Mouse (Mus musculus) lung, embryonic 16.5 days (tissue): ENCODE measurements around the gene Smg6. TPM values are rescaled to one million over a fixed set of nuclear protein-coding genes. Genes with fewer than 3 reads are reported as not detected.
A peak's percentile ranks its signal among the peaks of the same experiment; 100 is the strongest.

Experiments used
- ATAC-seq: fragments of 200-750 bp; cut with Nextera tagmentation; 2 replicates; pipeline ENCODE4 v1.8.0; 2017; ENCODE audit warnings: low read depth, mild to moderate bottlenecking, moderate library complexity
- H3K27ac ChIP-seq: fragments of 300-500 bp; sonication (generic); 2 replicates; pipeline ENCODE4 v1.5.1; 2014; ENCODE audit warnings: mild to moderate bottlenecking, control low read depth, low read length
- H3K27me3 ChIP-seq: fragments of 300-500 bp; sonication (generic); 2 replicates; pipeline ENCODE4 v1.6.1; 2014; ENCODE audit warnings: low read depth, low read length, mixed read lengths; ENCODE audit not compliant: control insufficient read depth, insufficient read depth
- H3K36me3 ChIP-seq: fragments of 300-500 bp; sonication (generic); 2 replicates; pipeline ENCODE4 v1.6.1; 2014; ENCODE audit warnings: low read length; ENCODE audit not compliant: control insufficient read depth, insufficient read depth
- H3K4me1 ChIP-seq: fragments of 300-500 bp; sonication (generic); replicated peaks from 2 replicates; pipeline ENCODE4 v1.6.1; 2014; ENCODE audit warnings: low read length, mixed read lengths; ENCODE audit not compliant: control insufficient read depth, insufficient read depth
- H3K4me2 ChIP-seq: fragments of 300-500 bp; sonication (generic); 2 replicates; pipeline ENCODE4 v1.6.1; 2014; ENCODE audit warnings: low read depth, low read length, control low read depth
- H3K4me3 ChIP-seq: fragments of 300-500 bp; sonication (generic); 2 replicates; pipeline ENCODE4 v1.5.1; 2014; ENCODE audit warnings: mild to moderate bottlenecking, low read length, control low read depth
- H3K9ac ChIP-seq: fragments of 300-500 bp; sonication (generic); 2 replicates; pipeline ENCODE4 v1.6.1; 2014; ENCODE audit warnings: low read length, control low read depth
- H3K9me3 ChIP-seq: fragments of 300-500 bp; sonication (generic); 2 replicates; pipeline ENCODE4 v1.6.1; 2016; ENCODE audit warnings: low read length; ENCODE audit not compliant: control insufficient read depth
- WGBS: fragments of 180-500 bp; shearing (Covaris S2); extraction: QIAGEN DNeasy Blood & Tissue Kit; methylation state at CpG from one replicate; pipeline ENCODE4 v1.1.7; 2014; 5-methylcytosine and 5-hydroxymethylcytosine counted together
- polyA plus RNA-seq: library from polyadenylated mRNA; unstranded; fragments of >200 nt; fragmentation: Nextera tagmentation; extraction: Ambion mirVana; gene quantifications from 2 replicates; pipeline ENCODE4 v1.2.1, GENCODE M21; 2015

Smg6 gene
- polyA plus RNA-seq, 1 experiment from 2014 or later = 17.0 TPM

- Histone ChIP-seq H3K4me2 (peak within 1 kb of the TSS; percentile 96), H3K4me1 (peaks cover 3% of the 10 kb centered on the region), H3K9me3 (no peaks in the 10 kb centered on the region), H3K36me3 (peaks cover 25% of the 10 kb centered on the region), H3K4me3 (peak within 1 kb of the TSS; percentile 91), H3K27ac (peak within 1 kb of the TSS; percentile 87), H3K27me3 (no peaks in the 10 kb centered on the region), H3K9ac (peak within 1 kb of the TSS; percentile 80)
- peak; percentile 88 for ATAC-seq
- WGBS = under 1% methylated on average over 54 of the region's 54 CpGs
Measured at GRCm38 (mm10) chr11:74897678-74898516, 27.7 kb upstream of the Smg6 start, which contains the start of gene Tsr1. Gene Tsr1, plus strand, starts transcription at chr11:74898071.

GRCm38 (mm10) chr11:74898517-74898827 lies 27.2 kb upstream of the Smg6 start:
- H3K4me1 ChIP-seq = peaks cover 3% of the 10 kb centered on the region

GRCm38 (mm10) chr11:74901555-74901954 lies 24.1 kb upstream of the Smg6 start:
- H3K9ac ChIP-seq = no peak overlapping the region
- WGBS = 71% methylated on average over 6 of the region's 6 CpGs
- H3K9me3 ChIP-seq = no peaks in the 10 kb centered on the region
- no peaks in the 10 kb centered on the region for H3K27me3 ChIP-seq
- no peak for ATAC-seq
- peaks cover 3% of the 10 kb centered on the region for H3K4me1 ChIP-seq
- H3K27ac ChIP-seq = no peak overlapping the region
- no peak overlapping the region for H3K4me3 ChIP-seq
- H3K4me2 ChIP-seq = no peak overlapping the region
- peaks cover 50% of the 10 kb centered on the region for H3K36me3 ChIP-seq

More at GRCm38 (mm10) chr11:74898517-74898827, 27.2 kb upstream of the Smg6 start:
- peak overlapping the region; percentile 80 for H3K9ac ChIP-seq
- no peaks in the 10 kb centered on the region for H3K9me3 ChIP-seq
- no peaks in the 10 kb centered on the region for H3K27me3 ChIP-seq
- H3K27ac ChIP-seq = no peak overlapping the region
- ATAC-seq = no peak
- peaks cover 30% of the 10 kb centered on the region for H3K36me3 ChIP-seq
- H3K4me3 ChIP-seq = peak overlapping the region; percentile 91
- WGBS = under 1% methylated on average over 7 of the region's 7 CpGs
- peak overlapping the region; percentile 96 for H3K4me2 ChIP-seq

- WGBS = 84% methylated on average over 5 of the region's 5 CpGs
Measured at GRCm38 (mm10) chr11:74902416-74902815, 23.2 kb upstream of the Smg6 start.

GRCm38 (mm10) chr11:74907850-74908249 lies 17.8 kb upstream of the Smg6 start:
- Histone ChIP-seq H3K9me3 (no peaks in the 10 kb centered on the region), H3K4me3 (no peak overlapping the region), H3K4me1 (no peaks in the 10 kb centered on the region), H3K4me2 (no peak overlapping the region), H3K9ac (no peak overlapping the region), H3K27me3 (no peaks in the 10 kb centered on the region), H3K36me3 (peaks cover 52% of the 10 kb centered on the region), H3K27ac (no peak overlapping the region)
- no peak for ATAC-seq
- 90% methylated on average over 6 of the region's 6 CpGs for WGBS

More at GRCm38 (mm10) chr11:74902416-74902815, 23.2 kb upstream of the Smg6 start:
- no peak overlapping the region for H3K27ac ChIP-seq
- no peaks in the 10 kb centered on the region for H3K9me3 ChIP-seq
- peaks cover 3% of the 10 kb centered on the region for H3K4me1 ChIP-seq
- H3K36me3 ChIP-seq = peaks cover 58% of the 10 kb centered on the region
- H3K27me3 ChIP-seq = no peaks in the 10 kb centered on the region
- H3K9ac ChIP-seq = no peak overlapping the region
- ATAC-seq = no peak
- H3K4me3 ChIP-seq = no peak overlapping the region
- H3K4me2 ChIP-seq = no peak overlapping the region

GRCm38 (mm10) chr11:74908618-74909399 lies 16.8 kb upstream of the Smg6 start:
- Histone ChIP-seq H3K9ac (no peak overlapping the region), H3K27me3 (no peaks in the 10 kb centered on the region), H3K4me3 (no peak overlapping the region), H3K4me2 (no peak overlapping the region), H3K36me3 (peaks cover 44% of the 10 kb centered on the region), H3K4me1 (no peaks in the 10 kb centered on the region), H3K27ac (no peak overlapping the region), H3K9me3 (no peaks in the 10 kb centered on the region)
- 62% methylated on average over 12 of the region's 12 CpGs for WGBS
- no peak for ATAC-seq

- Histone ChIP-seq H3K4me1 (no peaks in the 10 kb centered on the region), H3K27me3 (no peaks in the 10 kb centered on the region), H3K27ac (no peak overlapping the region), H3K9me3 (no peaks in the 10 kb centered on the region), H3K4me2 (no peak overlapping the region), H3K9ac (no peak overlapping the region), H3K4me3 (no peak overlapping the region), H3K36me3 (peaks cover 36% of the 10 kb centered on the region)
- no peak for ATAC-seq
- 91% methylated on average over 4 of the region's 4 CpGs for WGBS
Measured at GRCm38 (mm10) chr11:74909978-74910377, 15.6 kb upstream of the Smg6 start.

GRCm38 (mm10) chr11:74912492-74912891 lies 13.1 kb upstream of the Smg6 start:
- Histone ChIP-seq H3K9ac (no peak overlapping the region), H3K4me3 (no peak overlapping the region), H3K36me3 (peaks cover 22% of the 10 kb centered on the region), H3K4me1 (no peaks in the 10 kb centered on the region), H3K9me3 (no peaks in the 10 kb centered on the region), H3K27me3 (no peaks in the 10 kb centered on the region), H3K4me2 (no peak overlapping the region), H3K27ac (no peak overlapping the region)
- 72% methylated on average over 3 of the region's 3 CpGs for WGBS
- no peak for ATAC-seq

GRCm38 (mm10) chr11:74919249-74919648 lies 6.4 kb upstream of the Smg6 start:
- Histone ChIP-seq H3K4me2 (no peak overlapping the region), H3K36me3 (peaks cover 10% of the 10 kb centered on the region), H3K9ac (no peak overlapping the region), H3K4me1 (peaks cover under 1% of the 10 kb centered on the region; the same call in 1 of the 2 replicates), H3K27me3 (no peaks in the 10 kb centered on the region), H3K9me3 (no peaks in the 10 kb centered on the region), H3K27ac (no peak overlapping the region), H3K4me3 (no peak overlapping the region)
- 69% methylated on average over 6 of the region's 6 CpGs for WGBS
- no peak for ATAC-seq
